Mouse (Mus musculus): ENCODE results near the gene Tns4. TPM values are rescaled to one million over a fixed set of nuclear protein-coding genes. Genes with fewer than 3 reads are reported as not detected.

Gene Tns4
- polyA plus RNA-seq, 1 experiment from 2014 or later = 0.22 TPM

Other genes starting within 250 kb of the Tns4 start
- gene Wipf2, start 225.7 kb downstream of the Tns4 start, polyA plus RNA-seq (2014; fragmentation: Nextera tagmentation; extraction: Ambion mirVana) = 4.4 and 4.6 TPM in 2 replicates
- 55.4 and 57.1 TPM in 2 replicates for gene Cdc6, start 181.5 kb downstream of the Tns4 start, polyA plus RNA-seq (2014; fragmentation: Nextera tagmentation; extraction: Ambion mirVana)
- 32.7 and 40.2 TPM in 2 replicates for gene Rara, start 161.5 kb downstream of the Tns4 start, polyA plus RNA-seq (2014; fragmentation: Nextera tagmentation; extraction: Ambion mirVana)
- 0.25 and 0.43 TPM in 2 replicates for gene Gjd3, start 106.3 kb downstream of the Tns4 start, polyA plus RNA-seq (2014; fragmentation: Nextera tagmentation; extraction: Ambion mirVana)
- gene Top2a, start 65.1 kb downstream of the Tns4 start, polyA plus RNA-seq (2014; fragmentation: Nextera tagmentation; extraction: Ambion mirVana) = 397 and 439 TPM in 2 replicates
- gene Igfbp4, start 48.1 kb downstream of the Tns4 start, polyA plus RNA-seq (2014; fragmentation: Nextera tagmentation; extraction: Ambion mirVana) = 477 and 548 TPM in 2 replicates
- gene Ccr7, start 65.8 kb upstream of the Tns4 start, polyA plus RNA-seq (2014; fragmentation: Nextera tagmentation; extraction: Ambion mirVana) = 0.31 and 0.60 TPM in 2 replicates
- 223 and 226 TPM in 2 replicates for gene Smarce1, start 141.7 kb upstream of the Tns4 start, polyA plus RNA-seq (2014; fragmentation: Nextera tagmentation; extraction: Ambion mirVana)
- 0.18 and 0.49 TPM in 2 replicates for gene Krt222, start 154.8 kb upstream of the Tns4 start, polyA plus RNA-seq (2014; fragmentation: Nextera tagmentation; extraction: Ambion mirVana)
- gene Krt24, start 196.0 kb upstream of the Tns4 start, polyA plus RNA-seq (2014; fragmentation: Nextera tagmentation; extraction: Ambion mirVana) = 0.11 and 0.22 TPM in 2 replicates
- not detected in 2 replicates for gene Krt25, start 233.6 kb upstream of the Tns4 start, polyA plus RNA-seq (2014; fragmentation: Nextera tagmentation; extraction: Ambion mirVana)
- 0.08 and 0.14 TPM in 2 replicates for gene Krt26, start 248.7 kb upstream of the Tns4 start, polyA plus RNA-seq (2014; fragmentation: Nextera tagmentation; extraction: Ambion mirVana)

Measured in embryonic facial prominence, embryonic 11.5 days (tissue).